25 mouse cellular contexts compared by ENCODE assay signal in the genomic region with DNA sequence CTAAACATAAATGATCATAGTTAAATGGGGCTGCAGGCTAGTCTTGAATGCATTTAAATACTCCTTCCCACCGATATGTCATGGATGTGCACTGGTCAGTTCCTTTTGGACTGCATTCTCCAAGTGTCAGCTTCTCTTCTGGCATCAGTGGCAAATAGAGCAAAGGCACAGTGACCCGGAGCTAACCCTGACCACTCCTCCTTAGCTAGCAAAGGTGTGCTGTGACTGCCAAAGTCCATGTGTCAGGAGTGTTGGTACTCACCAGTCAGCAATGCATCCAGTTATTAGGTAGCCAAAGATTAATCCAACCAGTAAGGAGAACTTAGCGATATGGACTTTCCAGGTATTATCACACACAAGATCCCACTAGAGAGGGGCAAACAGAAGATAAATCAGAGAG. TPM values are rescaled to one million over a fixed set of nuclear protein-coding genes. Genes with fewer than 3 reads are reported as not detected.
A peak's percentile ranks its signal among the peaks of the same experiment; 100 is the strongest.
DNase-seq lines count a peak whose midpoint lies in the region; ATAC-seq and TF ChIP-seq lines count a peak whose summit lies in the region.
"Had no signal": no experiment of that assay in that cellular context is flagged by ENCODE, and none has a peak within 500 bp of the region (broad histone marks: within the 10 kb centered on the region; RNA-seq: fewer than 3 reads in every experiment).

No protein-coding gene starts in this region.

- no peak overlapping the region for H3K4me3 ChIP-seq in liver, postnatal 0 days (ENCODE audit: low read depth, low read length)
- H3K4me3 ChIP-seq: embryonic facial prominence, embryonic 13.5 days; erythroblast, embryonic 14.5 days; heart, embryonic 13.5 days; limb, embryonic 15.5 days; megakaryocyte, embryonic 14.5 days; midbrain, embryonic 13.5 days had no signal

- no peaks in the 10 kb centered on the region for H3K9me3 ChIP-seq in liver, postnatal 0 days (ENCODE audit: low read length)
- H3K9me3 ChIP-seq: embryonic facial prominence, embryonic 13.5 days; heart, embryonic 13.5 days; limb, embryonic 15.5 days; megakaryocyte, embryonic 14.5 days; midbrain, embryonic 13.5 days had no signal

- no peak overlapping the region for H3K4me2 ChIP-seq in liver, postnatal 0 days (ENCODE audit: low read depth, low read length)
- H3K4me2 ChIP-seq: embryonic facial prominence, embryonic 13.5 days; heart, embryonic 13.5 days; limb, embryonic 15.5 days; midbrain, embryonic 13.5 days had no signal

- no peak for TF ChIP-seq EP300 in liver, postnatal 0 days (IDR thresholded peaks at IDR 0.05; ENCODE audit: low read depth)

- 86% methylated on average over 3 of the region's 3 CpGs for WGBS in liver, postnatal 0 days (ENCODE audit: insufficient replicate concordance)

- peaks cover 44% of the 10 kb centered on the region for H3K4me1 ChIP-seq in liver, postnatal 0 days (ENCODE audit: insufficient read depth)

- no peak overlapping the region for H3K27ac ChIP-seq in liver, postnatal 0 days (ENCODE audit: low read depth)
- H3K27ac ChIP-seq: embryonic facial prominence, embryonic 13.5 days; heart, embryonic 13.5 days; limb, embryonic 15.5 days; midbrain, embryonic 13.5 days had no signal

- H3K27me3 ChIP-seq in liver, postnatal 0 days (ENCODE audit: insufficient read depth, low read length), result no peaks in the 10 kb centered on the region
- H3K27me3 ChIP-seq: embryonic facial prominence, embryonic 13.5 days; heart, embryonic 13.5 days; limb, embryonic 15.5 days; megakaryocyte, embryonic 14.5 days; midbrain, embryonic 13.5 days had no signal

- H3K9ac ChIP-seq in liver, postnatal 0 days (replicated peaks), result no peak overlapping the region
- H3K9ac ChIP-seq: embryonic facial prominence, embryonic 13.5 days; heart, embryonic 13.5 days; limb, embryonic 15.5 days; midbrain, embryonic 13.5 days had no signal

- H3K36me3 ChIP-seq in liver, postnatal 0 days (replicated peaks; ENCODE audit: insufficient read depth, low read length), result peaks cover 29% of the 10 kb centered on the region
- H3K36me3 ChIP-seq: embryonic facial prominence, embryonic 13.5 days; heart, embryonic 13.5 days; limb, embryonic 15.5 days had no signal

- DNase-seq in liver, postnatal 0 days, result no peak
- no peak for DNase-seq in liver
- DNase-seq in kidney, adult 9 months, result peak; percentile 90
- peak; percentile 72 to 88 for DNase-seq in kidney, postnatal 36 days
- DNase-seq in lung, postnatal 10 days, result no peak
- no peak for DNase-seq in thymus, postnatal 10 days (ENCODE audit: low spot score in 2 of 2)
- no peak for DNase-seq in thymus, postnatal 25 days
- DNase-seq: adrenal gland, postnatal 10 days; cerebellum, adult 18-20 months; cerebellum, postnatal 25 days; gastrocnemius, postnatal 10 days; heart, postnatal 14 days; left cerebral cortex, postnatal 4 days; lung, adult 18-20 months; lung, postnatal 14 days; right cerebral cortex, postnatal 14 days; spleen, adult 18-20 months; thymus, postnatal 4 days had no signal

- 0 out of 2 replicates have a peak, but pooled peaks have one; percentile 20 for ATAC-seq in liver, postnatal 0 days
- ATAC-seq: forebrain, embryonic 14.5 days; midbrain, embryonic 13.5 days had no signal

- TF ChIP-seq CTCF in liver, postnatal 0 days (IDR thresholded peaks at IDR 0.05; ENCODE audit: low read depth), result no peak

RNA-seq across cellular contexts. Expression of a gene that starts 40.1 kb away (rescaled TPM):
- polyA plus RNA-seq in liver, postnatal 0 days (2015; fragmentation: Nextera tagmentation; extraction: Ambion mirVana), result 6.6 and 7.0 TPM in 2 replicates

Comparison
In these comparisons a context has a peak if more than half of its experiments do, and no peak if none do; other contexts are left out.
1. DNase-seq: peak in kidney, adult 9 months (single experiment) and kidney, postnatal 36 days (2 of 2); none in liver, postnatal 0 days (single experiment), liver (single experiment), lung, postnatal 10 days (single experiment), thymus, postnatal 10 days (0 of 2) and thymus, postnatal 25 days (single experiment).